Mouse (Mus musculus): ENCODE data around the gene Gm13278. TPM values are rescaled to one million over a fixed set of nuclear protein-coding genes. Genes with fewer than 3 reads are reported as not detected.
A peak's percentile ranks its signal among the peaks of the same experiment; 100 is the strongest.
"Not testable (repeated sequence)": the region's sequence is repeated elsewhere in the genome, so short reads cannot be mapped to it uniquely, and the experiment has no call there.

The Gm13278 gene
- not detected in 2 replicates for polyA plus RNA-seq (2015; fragmentation: Nextera tagmentation; extraction: Ambion mirVana)

- not testable (repeated sequence) for H3K4me2 ChIP-seq; ATAC-seq (ENCODE audit: insufficient number of reproducible peaks, low FRiP score, low TSS enrichment, low read depth); H3K4me1 ChIP-seq; H3K9ac ChIP-seq; H3K4me3 ChIP-seq; H3K9me3 ChIP-seq; H3K27me3 ChIP-seq; H3K27ac ChIP-seq; H3K36me3 ChIP-seq
- no CpG with 5 or more reads among the region's 28 CpGs for WGBS
Measured at GRCm38 (mm10) chr4:88791250-88791649, at the start of gene Gm13278. TSS of gene Gm13278 (plus strand) at chr4:88791550.

DNA sequence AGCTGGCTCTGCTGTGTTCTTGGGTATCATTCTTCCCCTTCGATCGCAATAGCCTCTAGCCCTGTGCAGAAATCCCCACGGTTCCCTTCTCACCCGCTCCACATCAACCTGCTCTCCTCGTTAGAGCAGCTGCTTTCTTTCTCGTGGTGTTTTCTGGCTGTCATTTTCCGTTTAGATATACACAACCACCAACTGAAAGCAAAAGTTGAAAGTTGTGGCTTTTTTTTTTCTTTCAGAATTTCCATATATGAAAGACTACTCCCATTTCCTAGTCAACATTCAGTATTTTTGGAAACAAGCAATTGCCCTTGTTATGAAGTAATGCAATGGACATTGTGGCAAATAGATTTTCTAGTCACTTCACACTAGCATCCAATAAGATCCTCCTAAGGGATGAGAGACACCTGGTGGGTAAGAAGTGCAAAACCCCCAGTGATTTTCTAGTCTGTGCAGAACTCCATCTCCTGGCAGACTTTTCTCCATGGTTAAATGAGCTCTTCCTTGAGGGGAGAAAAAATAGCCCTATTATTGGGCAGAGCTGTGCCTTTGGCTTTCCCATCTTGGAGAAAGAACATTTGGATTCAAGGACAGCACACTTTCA is 48.5 kb upstream of the Gm13278 start:
- Histone ChIP-seq H3K27ac (no peak overlapping the region), H3K9me3 (no peaks in the 10 kb centered on the region), H3K4me3 (no peak overlapping the region), H3K27me3 (no peaks in the 10 kb centered on the region), H3K4me1 (no peaks in the 10 kb centered on the region), H3K4me2 (no peak overlapping the region), H3K9ac (no peak overlapping the region), H3K36me3 (no peaks in the 10 kb centered on the region)
- no peak for ATAC-seq (ENCODE audit: insufficient number of reproducible peaks, low FRiP score, low TSS enrichment, low read depth)
- WGBS, result 71% methylated on average over 7 of the region's 7 CpGs

- Histone ChIP-seq H3K36me3 (no peaks in the 10 kb centered on the region), H3K4me1 (no peaks in the 10 kb centered on the region), H3K4me2 (no peak overlapping the region), H3K9me3 (no peaks in the 10 kb centered on the region), H3K27ac (no peak overlapping the region), H3K4me3 (no peak overlapping the region), H3K9ac (no peak overlapping the region), H3K27me3 (no peaks in the 10 kb centered on the region)
- no peak for ATAC-seq (ENCODE audit: insufficient number of reproducible peaks, low FRiP score, low TSS enrichment, low read depth)
- 63% methylated on average over 3 of the region's 3 CpGs for WGBS
Measured at GRCm38 (mm10) chr4:88744207-88744606, 47.1 kb upstream of the Gm13278 start.

- no peak for ATAC-seq (ENCODE audit: insufficient number of reproducible peaks, low FRiP score, low TSS enrichment, low read depth)
- WGBS, result 29% methylated on average over 6 of the region's 6 CpGs
- H3K4me1 ChIP-seq, result no peaks in the 10 kb centered on the region
Measured at GRCm38 (mm10) chr4:88749926-88750325, 41.4 kb upstream of the Gm13278 start.

GRCm38 (mm10) chr4:88754818-88755340 is 36.5 kb upstream of the Gm13278 start, which contains the start of gene Gm13271:
TSS of gene Gm13271 (plus strand) at chr4:88754868.
- not testable (repeated sequence) for H3K4me3 ChIP-seq; H3K4me2 ChIP-seq; ATAC-seq (ENCODE audit: insufficient number of reproducible peaks, low FRiP score, low TSS enrichment, low read depth); H3K9me3 ChIP-seq; H3K4me1 ChIP-seq; H3K36me3 ChIP-seq; H3K9ac ChIP-seq; H3K27me3 ChIP-seq; H3K27ac ChIP-seq
- 78% methylated on average over 15 of the region's 15 CpGs for WGBS

More at GRCm38 (mm10) chr4:88749926-88750325, 41.4 kb upstream of the Gm13278 start:
- Histone ChIP-seq H3K9ac (no peak overlapping the region), H3K9me3 (no peaks in the 10 kb centered on the region), H3K36me3 (no peaks in the 10 kb centered on the region), H3K4me3 (no peak overlapping the region), H3K4me2 (no peak overlapping the region), H3K27me3 (no peaks in the 10 kb centered on the region), H3K27ac (no peak overlapping the region)

- not testable (repeated sequence) for H3K9me3 ChIP-seq; H3K36me3 ChIP-seq; ATAC-seq (ENCODE audit: insufficient number of reproducible peaks, low FRiP score, low TSS enrichment, low read depth); H3K4me1 ChIP-seq; H3K27me3 ChIP-seq
- peak overlapping the region; percentile 51 for H3K4me3 ChIP-seq
- H3K9ac ChIP-seq, result peak overlapping the region; percentile 55
- WGBS, result 11% methylated on average over 29 of the region's 31 CpGs
- peak overlapping the region; percentile 66 for H3K4me2 ChIP-seq
- peak overlapping the region; percentile 96 for H3K27ac ChIP-seq
Measured at GRCm38 (mm10) chr4:88756581-88757513, 34.5 kb upstream of the Gm13278 start.

DNA sequence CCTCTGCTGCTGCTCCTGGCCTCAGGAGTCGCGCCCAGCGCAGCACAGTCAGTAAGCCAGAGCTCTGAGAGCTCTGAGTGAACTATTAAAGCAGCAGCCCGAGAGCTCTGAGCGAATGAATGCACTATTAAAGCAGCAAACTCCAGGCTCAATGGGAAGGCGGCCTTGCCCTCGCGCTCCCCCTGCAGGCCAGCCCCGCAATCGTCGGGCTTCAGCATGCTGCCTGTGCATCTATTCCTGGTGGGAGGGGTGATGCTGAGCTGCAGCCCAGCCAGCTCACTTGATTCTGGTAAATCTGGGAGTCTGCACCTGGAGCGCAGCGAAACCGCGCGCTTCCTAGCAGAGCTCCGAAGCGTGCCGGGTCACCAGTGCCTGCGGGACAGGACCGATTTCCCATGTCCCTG is 33.7 kb upstream of the Gm13278 start:
- not testable (repeated sequence) for H3K4me1 ChIP-seq, H3K36me3 ChIP-seq, H3K9ac ChIP-seq, H3K27me3 ChIP-seq, H3K9me3 ChIP-seq
- WGBS, result 0% methylated on average over 21 of the region's 21 CpGs
- H3K4me3 ChIP-seq, result peak overlapping the region; percentile 51
- ATAC-seq (ENCODE audit: insufficient number of reproducible peaks, low FRiP score, low TSS enrichment, low read depth), result peak; percentile 99
- H3K27ac ChIP-seq, result peak overlapping the region; percentile 96
- H3K4me2 ChIP-seq, result peak overlapping the region; percentile 66

DNA sequence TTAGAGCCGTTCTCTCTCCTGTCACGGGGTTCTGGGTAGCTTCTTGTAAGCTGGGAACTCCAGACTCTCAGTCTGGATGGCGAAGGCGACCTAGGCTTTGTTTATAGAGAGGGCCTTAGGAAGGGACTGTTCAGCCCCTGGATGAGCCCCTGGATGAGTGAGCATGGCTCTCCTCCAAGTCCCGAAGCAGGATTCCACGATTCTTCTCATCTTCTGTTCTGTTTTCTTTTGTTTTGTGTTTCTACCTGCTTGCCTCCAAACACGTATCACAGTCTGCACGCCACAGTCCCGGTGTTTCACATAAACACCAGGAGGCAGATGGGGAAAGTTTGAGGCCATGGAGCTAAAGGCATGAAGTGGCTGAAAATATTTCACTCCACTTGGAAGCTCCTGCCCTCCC is 32.6 kb upstream of the Gm13278 start:
- not testable (repeated sequence) for H3K4me1 ChIP-seq; H3K4me2 ChIP-seq; H3K4me3 ChIP-seq; ATAC-seq (ENCODE audit: insufficient number of reproducible peaks, low FRiP score, low TSS enrichment, low read depth); H3K27ac ChIP-seq; H3K27me3 ChIP-seq; H3K36me3 ChIP-seq; H3K9ac ChIP-seq; H3K9me3 ChIP-seq
- 80% methylated on average over 9 of the region's 9 CpGs for WGBS

GRCm38 (mm10) chr4:88759610-88760268 is 31.6 kb upstream of the Gm13278 start, which contains the start of gene Gm13283:
TSS of gene Gm13283 (plus strand) at chr4:88760119.
- peak within 1 kb of the TSS; percentile 50 for H3K4me2 ChIP-seq
- H3K9ac ChIP-seq; ATAC-seq (ENCODE audit: insufficient number of reproducible peaks, low FRiP score, low TSS enrichment, low read depth); H3K9me3 ChIP-seq; H3K4me1 ChIP-seq; H3K36me3 ChIP-seq; H3K27me3 ChIP-seq: not testable (repeated sequence)
- WGBS, result 15% methylated on average over 11 of the region's 14 CpGs
- H3K4me3 ChIP-seq, result peak within 1 kb of the TSS; percentile 38
- H3K27ac ChIP-seq, result peak within 1 kb of the TSS; percentile 81

DNA sequence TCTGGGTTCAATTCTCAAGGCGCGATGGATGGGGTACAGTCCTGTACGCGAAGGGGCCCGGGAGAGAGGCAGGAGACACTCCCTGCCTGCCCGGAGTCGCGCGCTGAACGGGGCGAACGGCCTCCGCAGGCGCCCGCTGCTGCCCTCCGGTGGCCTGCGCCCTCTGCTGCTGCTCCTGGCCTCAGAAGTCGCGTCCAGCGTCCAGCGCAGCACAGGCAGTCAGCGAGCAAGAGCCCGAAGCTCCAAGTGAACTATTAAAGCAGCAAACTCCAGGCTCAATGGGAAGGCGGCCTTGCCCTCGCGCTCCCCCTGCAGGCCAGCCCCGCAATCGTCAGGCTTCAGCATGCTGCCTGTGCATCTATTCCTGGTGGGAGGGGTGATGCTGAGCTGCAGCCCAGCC is 30.9 kb upstream of the Gm13278 start:
- H3K36me3 ChIP-seq; ATAC-seq (ENCODE audit: insufficient number of reproducible peaks, low FRiP score, low TSS enrichment, low read depth); H3K9me3 ChIP-seq; H3K9ac ChIP-seq; H3K4me1 ChIP-seq; H3K27me3 ChIP-seq: not testable (repeated sequence)
- 0% methylated on average over 26 of the region's 28 CpGs for WGBS
- Histone ChIP-seq H3K4me3 (peak overlapping the region; percentile 38), H3K27ac (peak overlapping the region; percentile 81), H3K4me2 (peak overlapping the region; percentile 50)

GRCm38 (mm10) chr4:88761776-88762175 is 29.6 kb upstream of the Gm13278 start:
- not testable (repeated sequence) for H3K36me3 ChIP-seq; H3K4me2 ChIP-seq; ATAC-seq (ENCODE audit: insufficient number of reproducible peaks, low FRiP score, low TSS enrichment, low read depth); H3K9me3 ChIP-seq; H3K27ac ChIP-seq; H3K4me3 ChIP-seq; H3K27me3 ChIP-seq; H3K9ac ChIP-seq; H3K4me1 ChIP-seq
- WGBS, result 64% methylated on average over 6 of the region's 8 CpGs

All from limb, embryonic 15.5 days (tissue).